Mouse (Mus musculus) c-Kit-positive CD71-negative TER-119-negative erythroid progenitor cells, embryonic 14.5 days (primary cell): ENCODE results near the gene Ggt5.

Source experiments
- DNase-seq: peaks from one replicate; pipeline ENCODE4 v3.0.0-alpha.2; 2013; ENCODE audit warnings: low read depth

Ggt5 gene

GRCm38 (mm10) chr10:75651381-75652068 lies 62.4 kb downstream of the Ggt5 start:
- DNase-seq: no peak

GRCm38 (mm10) chr10:75654053-75654452 lies 64.9 kb downstream of the Ggt5 start:
- no peak for DNase-seq

- no peak for DNase-seq
These were observed 68.0 kb downstream of the Ggt5 start for GRCm38 (mm10) chr10:75657165-75657564.

- DNase-seq: no peak
These were observed 68.6 kb downstream of the Ggt5 start for GRCm38 (mm10) chr10:75657772-75658171.

- DNase-seq: no peak
These were observed 72.2 kb downstream of the Ggt5 start for GRCm38 (mm10) chr10:75661381-75661780.

GRCm38 (mm10) chr10:75661876-75662275 lies 72.7 kb downstream of the Ggt5 start:
- no peak for DNase-seq

- no peak for DNase-seq
These were observed 73.4 kb downstream of the Ggt5 start for GRCm38 (mm10) chr10:75662575-75662974.

- DNase-seq: no peak
These were observed 75.6 kb downstream of the Ggt5 start for GRCm38 (mm10) chr10:75664673-75665270.

- no peak for DNase-seq
These were observed 77.4 kb downstream of the Ggt5 start for GRCm38 (mm10) chr10:75666451-75667030.
